Mouse (Mus musculus) heart, embryonic 13.5 days (tissue): Measurements from ENCODE around the gene Hcn1. TPM values are rescaled to one million over a fixed set of nuclear protein-coding genes. Genes with fewer than 3 reads are reported as not detected.

Experiments used
- ATAC-seq: fragments of 200-750 bp; cut with Nextera tagmentation; 2 replicates; pipeline ENCODE4 v1.8.0; 2017; ENCODE audit warnings: moderate TSS enrichment; ENCODE audit not compliant: insufficient number of reproducible peaks, low FRiP score, low TSS enrichment; ENCODE audit errors: extremely low read depth
- H3K27ac ChIP-seq: fragments of 300-500 bp; sonication (generic); replicated peaks from 2 replicates; pipeline ENCODE4 v1.5.1; 2015; ENCODE audit warnings: moderate library complexity, mild to moderate bottlenecking, inconsistent platforms
- H3K27me3 ChIP-seq: fragments of 300-500 bp; sonication (generic); replicated peaks from 2 replicates; pipeline ENCODE4 v1.6.1; 2015; ENCODE audit warnings: mild to moderate bottlenecking, inconsistent platforms
- H3K36me3 ChIP-seq: fragments of 300-500 bp; sonication (generic); 2 replicates; pipeline ENCODE4 v1.6.1; 2015; ENCODE audit warnings: mild to moderate bottlenecking, inconsistent platforms
- H3K4me1 ChIP-seq: fragments of 300-500 bp; sonication (generic); 2 replicates; pipeline ENCODE4 v1.6.1; 2015; ENCODE audit warnings: inconsistent platforms
- H3K4me2 ChIP-seq: fragments of 300-500 bp; sonication (generic); 2 replicates; pipeline ENCODE4 v1.6.1; 2015; ENCODE audit warnings: inconsistent platforms, mild to moderate bottlenecking, moderate library complexity
- H3K4me3 ChIP-seq: fragments of 300-500 bp; sonication (generic); 2 replicates; pipeline ENCODE4 v1.5.1; 2015; ENCODE audit warnings: moderate library complexity, mild to moderate bottlenecking, inconsistent platforms
- H3K9ac ChIP-seq: fragments of 300-500 bp; sonication (generic); 2 replicates; pipeline ENCODE4 v1.6.1; 2015; ENCODE audit warnings: inconsistent platforms, mild to moderate bottlenecking, moderate library complexity
- H3K9me3 ChIP-seq: fragments of 300-500 bp; sonication (generic); 2 replicates; pipeline ENCODE4 v1.6.1; 2016; ENCODE audit warnings: inconsistent platforms
- WGBS: fragments of 180-500 bp; shearing (Covaris S2); methylation state at CpG from one replicate; pipeline ENCODE4 v1.1.7; 2015; ENCODE audit warnings: mixed read lengths; 5-methylcytosine and 5-hydroxymethylcytosine counted together
- polyA plus RNA-seq: library from polyadenylated mRNA; unstranded; fragments of >200 nt; fragmentation: Nextera tagmentation; extraction: Ambion mirVana; gene quantifications from 2 replicates; pipeline ENCODE4 v1.2.1, GENCODE M21; 2015

The Hcn1 gene
- polyA plus RNA-seq, 1 experiment from 2014 or later, result 0.09 TPM

GRCm38 (mm10) chr13:117880471-117881225, 278.5 kb downstream of the Hcn1 start:
- H3K9ac ChIP-seq, result no peak overlapping the region
- WGBS, result 72% methylated on average over 4 of the region's 4 CpGs
- H3K36me3 ChIP-seq, result no peaks in the 10 kb centered on the region
- no peak overlapping the region for H3K27ac ChIP-seq
- H3K4me2 ChIP-seq, result no peak overlapping the region
- no peaks in the 10 kb centered on the region for H3K9me3 ChIP-seq
- H3K4me1 ChIP-seq, result no peaks in the 10 kb centered on the region
- H3K4me3 ChIP-seq, result no peak overlapping the region
- ATAC-seq, result no peak
- no peaks in the 10 kb centered on the region for H3K27me3 ChIP-seq

- Histone ChIP-seq H3K4me2 (no peak overlapping the region), H3K27ac (no peak overlapping the region), H3K36me3 (no peaks in the 10 kb centered on the region), H3K9me3 (no peaks in the 10 kb centered on the region), H3K27me3 (no peaks in the 10 kb centered on the region), H3K4me3 (no peak overlapping the region), H3K4me1 (no peaks in the 10 kb centered on the region), H3K9ac (no peak overlapping the region)
- no peak for ATAC-seq
- WGBS, result 78% methylated on average over 5 of the region's 5 CpGs
Observed at GRCm38 (mm10) chr13:117892076-117892475, 290.0 kb downstream of the Hcn1 start.

DNA sequence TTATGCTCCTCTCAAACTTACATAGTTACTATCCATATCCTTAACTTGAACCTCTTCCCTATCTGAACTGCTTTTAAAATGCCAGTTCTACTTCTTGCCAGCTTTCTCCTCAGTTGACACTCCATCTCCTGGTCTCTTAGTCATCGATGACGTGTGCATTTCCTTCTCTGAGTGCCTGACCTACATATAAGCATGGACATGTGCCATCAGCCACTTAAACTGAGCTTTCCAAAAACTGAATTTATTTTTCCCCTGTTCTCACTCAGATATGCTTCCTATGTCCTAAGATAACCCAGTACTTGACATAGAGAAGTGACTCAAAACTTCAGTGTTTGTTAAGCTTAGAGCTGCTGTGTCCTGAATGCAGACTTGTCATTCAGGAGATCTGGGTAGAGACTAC, 295.9 kb downstream of the Hcn1 start:
- ATAC-seq, result no peak

GRCm38 (mm10) chr13:117907801-117908200, 305.7 kb downstream of the Hcn1 start:
- Histone ChIP-seq H3K36me3 (no peaks in the 10 kb centered on the region), H3K27me3 (no peaks in the 10 kb centered on the region), H3K4me1 (peaks cover 3% of the 10 kb centered on the region), H3K4me3 (no peak overlapping the region), H3K4me2 (no peak overlapping the region), H3K9me3 (no peaks in the 10 kb centered on the region), H3K9ac (no peak overlapping the region), H3K27ac (no peak overlapping the region)
- WGBS, result 86% methylated on average over 3 of the region's 3 CpGs
- ATAC-seq, result no peak

More for the DNA sequence above, 295.9 kb downstream of the Hcn1 start:
- no peaks in the 10 kb centered on the region for H3K9me3 ChIP-seq
- peaks cover 6% of the 10 kb centered on the region for H3K4me1 ChIP-seq
- no peak overlapping the region for H3K4me3 ChIP-seq
- no peak overlapping the region for H3K9ac ChIP-seq
- 51% methylated on average over 2 of the region's 2 CpGs for WGBS
- H3K27ac ChIP-seq, result no peak overlapping the region
- no peaks in the 10 kb centered on the region for H3K36me3 ChIP-seq
- H3K4me2 ChIP-seq, result no peak overlapping the region
- H3K27me3 ChIP-seq, result no peaks in the 10 kb centered on the region

DNA sequence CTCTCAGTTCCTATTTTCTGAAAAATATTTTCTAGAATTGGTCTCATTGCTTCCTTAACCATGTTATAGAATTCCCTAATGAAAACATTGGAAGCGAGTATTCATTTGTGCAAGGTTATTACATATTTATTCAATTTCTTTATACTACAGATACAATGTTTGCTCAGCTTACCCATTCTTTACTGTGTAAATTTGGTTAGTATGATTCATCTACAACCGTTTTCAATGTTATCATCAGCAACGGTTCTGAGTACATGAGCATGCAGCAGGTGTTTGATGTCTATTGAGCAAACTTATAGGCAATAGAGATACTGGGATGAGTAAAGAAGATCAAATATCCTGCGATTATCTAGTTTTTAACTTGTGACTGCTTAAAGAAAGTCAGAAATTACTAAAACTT, 327.6 kb downstream of the Hcn1 start:
- Histone ChIP-seq H3K4me1 (no peaks in the 10 kb centered on the region), H3K4me2 (no peak overlapping the region), H3K4me3 (no peak overlapping the region), H3K27ac (no peak overlapping the region), H3K9ac (no peak overlapping the region), H3K9me3 (no peaks in the 10 kb centered on the region), H3K27me3 (no peaks in the 10 kb centered on the region), H3K36me3 (no peaks in the 10 kb centered on the region)
- WGBS, result 75% methylated on average over 4 of the region's 4 CpGs
- ATAC-seq, result no peak

DNA sequence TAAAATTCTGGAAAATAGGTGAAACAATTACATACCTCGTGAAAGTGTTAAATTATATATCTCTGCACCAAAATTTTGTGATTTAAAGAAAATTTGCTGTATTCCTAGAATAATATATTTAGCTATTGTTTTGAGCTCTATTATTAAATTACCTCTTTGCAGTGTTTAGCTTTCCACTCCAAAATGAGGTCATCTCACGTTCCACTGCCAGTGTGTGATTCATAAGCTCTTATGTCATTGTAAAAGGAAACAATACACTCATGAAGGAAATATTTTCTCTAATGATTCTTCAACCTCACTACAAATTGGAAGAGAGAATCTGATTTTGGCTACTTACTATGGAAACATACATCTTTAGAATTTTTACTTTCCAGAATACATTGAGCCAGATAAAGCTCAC, 329.6 kb downstream of the Hcn1 start:
- H3K9me3 ChIP-seq, result no peaks in the 10 kb centered on the region

DNA sequence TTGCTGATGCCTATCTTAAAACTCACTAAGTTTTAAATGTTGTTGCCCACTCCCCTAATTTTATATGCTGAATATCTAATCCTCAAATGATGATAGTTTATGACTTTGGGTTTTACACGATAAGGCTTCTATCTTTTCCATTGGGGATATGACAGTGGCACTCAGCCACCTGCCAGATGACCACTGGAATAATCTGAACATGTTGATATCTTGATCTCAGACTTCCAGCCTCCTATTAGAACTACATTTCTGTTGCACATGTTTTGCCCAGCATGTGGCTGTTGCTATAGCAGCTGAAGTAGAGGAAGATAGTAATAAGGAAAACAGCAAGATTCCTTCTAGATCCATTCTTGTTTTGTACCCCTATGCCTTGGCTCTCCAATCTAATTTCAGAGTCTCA, 336.6 kb downstream of the Hcn1 start:
- no peak overlapping the region for H3K27ac ChIP-seq
- ATAC-seq, result no peak
- H3K27me3 ChIP-seq, result no peaks in the 10 kb centered on the region
- no peaks in the 10 kb centered on the region for H3K4me1 ChIP-seq
- H3K9me3 ChIP-seq, result no peaks in the 10 kb centered on the region
- 71% methylated on average over 1 of the region's 1 CpGs for WGBS
- no peak overlapping the region for H3K9ac ChIP-seq
- no peak overlapping the region for H3K4me3 ChIP-seq
- H3K4me2 ChIP-seq, result no peak overlapping the region
- no peaks in the 10 kb centered on the region for H3K36me3 ChIP-seq

More for the DNA sequence above, 329.6 kb downstream of the Hcn1 start:
- H3K27me3 ChIP-seq, result no peaks in the 10 kb centered on the region
- no peak overlapping the region for H3K4me3 ChIP-seq
- ATAC-seq, result no peak
- H3K36me3 ChIP-seq, result no peaks in the 10 kb centered on the region
- H3K4me1 ChIP-seq, result no peaks in the 10 kb centered on the region
- WGBS, result 58% methylated on average over 2 of the region's 2 CpGs
- no peak overlapping the region for H3K27ac ChIP-seq
- H3K9ac ChIP-seq, result no peak overlapping the region
- H3K4me2 ChIP-seq, result no peak overlapping the region

GRCm38 (mm10) chr13:117940536-117941280, 338.6 kb downstream of the Hcn1 start:
- no peaks in the 10 kb centered on the region for H3K27me3 ChIP-seq
- H3K4me3 ChIP-seq, result no peak overlapping the region
- no peak overlapping the region for H3K4me2 ChIP-seq
- no peak overlapping the region for H3K9ac ChIP-seq
- H3K27ac ChIP-seq, result no peak overlapping the region
- no peaks in the 10 kb centered on the region for H3K36me3 ChIP-seq
- no peaks in the 10 kb centered on the region for H3K9me3 ChIP-seq
- H3K4me1 ChIP-seq, result no peaks in the 10 kb centered on the region
- no peak for ATAC-seq
- 86% methylated on average over 8 of the region's 8 CpGs for WGBS

- no peak overlapping the region for H3K4me2 ChIP-seq
- WGBS, result 71% methylated on average over 3 of the region's 3 CpGs
- H3K27me3 ChIP-seq, result no peaks in the 10 kb centered on the region
- ATAC-seq, result no peak
- H3K9me3 ChIP-seq, result no peaks in the 10 kb centered on the region
- H3K36me3 ChIP-seq, result no peaks in the 10 kb centered on the region
- H3K4me3 ChIP-seq, result no peak overlapping the region
- H3K4me1 ChIP-seq, result no peaks in the 10 kb centered on the region
- no peak overlapping the region for H3K27ac ChIP-seq
- H3K9ac ChIP-seq, result no peak overlapping the region
Observed at GRCm38 (mm10) chr13:117946843-117947242, 344.7 kb downstream of the Hcn1 start.

DNA sequence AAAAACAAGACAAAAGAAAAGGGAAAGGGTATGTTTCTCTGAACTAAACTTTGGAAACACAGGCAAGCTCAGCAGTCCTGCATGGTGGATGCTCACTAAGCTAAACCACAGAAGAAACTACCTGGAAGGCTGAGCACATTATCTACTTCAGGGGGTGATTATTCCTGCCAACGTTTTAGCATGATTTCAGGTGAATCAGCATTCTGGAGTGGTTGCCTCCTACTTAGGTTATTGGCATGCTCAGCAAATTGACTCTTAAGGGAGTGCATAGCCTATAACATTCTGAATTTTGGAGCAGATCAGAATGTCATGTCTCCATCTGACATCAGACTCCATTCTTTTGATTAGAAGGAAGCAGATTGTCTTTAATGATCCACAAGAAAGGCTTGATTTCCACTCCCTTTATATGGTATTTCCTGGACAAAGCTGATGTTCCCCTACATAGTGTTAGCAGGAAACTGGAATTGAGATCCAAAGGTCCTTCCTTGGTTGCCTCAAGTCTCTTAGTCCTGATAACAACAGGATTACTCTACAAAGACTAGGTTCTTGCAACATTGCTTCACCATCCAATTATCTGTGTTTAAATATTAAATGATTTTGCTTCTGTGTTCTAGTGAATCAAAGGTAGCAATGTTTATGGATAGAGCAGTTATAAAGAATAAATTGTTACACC, 345.7 kb downstream of the Hcn1 start:
- no peaks in the 10 kb centered on the region for H3K9me3 ChIP-seq
- ATAC-seq, result no peak
- no peak overlapping the region for H3K9ac ChIP-seq
- H3K4me1 ChIP-seq, result no peaks in the 10 kb centered on the region
- no peak overlapping the region for H3K4me3 ChIP-seq
- H3K27ac ChIP-seq, result no peak overlapping the region
- H3K36me3 ChIP-seq, result no peaks in the 10 kb centered on the region
- H3K27me3 ChIP-seq, result no peaks in the 10 kb centered on the region
- no peak overlapping the region for H3K4me2 ChIP-seq
- WGBS, result 38% methylated on average over 1 of the region's 1 CpGs

- no peaks in the 10 kb centered on the region for H3K36me3 ChIP-seq
- peak overlapping the region; percentile 54; the same call in 1 of the 2 replicates for H3K9ac ChIP-seq
- H3K4me2 ChIP-seq, result peak overlapping the region; percentile 66
- no peak overlapping the region for H3K27ac ChIP-seq
- no peaks in the 10 kb centered on the region for H3K9me3 ChIP-seq
- ATAC-seq, result no peak
- H3K27me3 ChIP-seq, result no peaks in the 10 kb centered on the region
- H3K4me3 ChIP-seq, result peak overlapping the region; percentile 30
- peaks cover 6% of the 10 kb centered on the region for H3K4me1 ChIP-seq
- 11% methylated on average over 18 of the region's 18 CpGs for WGBS
Observed at GRCm38 (mm10) chr13:117958496-117959421, 356.6 kb downstream of the Hcn1 start.
